Mouse (Mus musculus) midbrain, embryonic 15.5 days (tissue): ENCODE data around the gene Zbtb7b. TPM values are rescaled to one million over a fixed set of nuclear protein-coding genes. Genes with fewer than 3 reads are reported as not detected.
A peak's percentile ranks its signal among the peaks of the same experiment; 100 is the strongest.

Experiments used
- ATAC-seq: fragments of 200-750 bp; cut with Nextera tagmentation; replicated peaks from 2 replicates; pipeline ENCODE4 v1.8.0; 2017; ENCODE audit warnings: moderate TSS enrichment
- H3K27ac ChIP-seq: fragments of 300-500 bp; sonication (generic); 2 replicates; pipeline ENCODE4 v1.5.1; 2015; ENCODE audit warnings: mild to moderate bottlenecking, inconsistent platforms
- H3K27me3 ChIP-seq: fragments of 300-500 bp; sonication (generic); replicated peaks from 2 replicates; pipeline ENCODE4 v1.6.1; 2015; ENCODE audit warnings: inconsistent platforms
- H3K36me3 ChIP-seq: fragments of 300-500 bp; sonication (generic); replicated peaks from 2 replicates; pipeline ENCODE4 v1.6.1; 2015; ENCODE audit warnings: inconsistent platforms
- H3K4me1 ChIP-seq: fragments of 300-500 bp; sonication (generic); 2 replicates; pipeline ENCODE4 v1.6.1; 2015; ENCODE audit warnings: inconsistent platforms
- H3K4me2 ChIP-seq: fragments of 300-500 bp; sonication (generic); 2 replicates; pipeline ENCODE4 v1.6.1; 2015; ENCODE audit warnings: inconsistent platforms, mild to moderate bottlenecking, moderate library complexity
- H3K4me3 ChIP-seq: fragments of 300-500 bp; sonication (generic); 2 replicates; pipeline ENCODE4 v1.5.1; 2015; ENCODE audit warnings: mild to moderate bottlenecking, inconsistent platforms
- H3K9ac ChIP-seq: fragments of 300-500 bp; sonication (generic); 2 replicates; pipeline ENCODE4 v1.6.1; 2015; ENCODE audit warnings: mild to moderate bottlenecking, inconsistent platforms
- H3K9me3 ChIP-seq: fragments of 300-500 bp; sonication (generic); 2 replicates; pipeline ENCODE4 v1.6.1; 2016; ENCODE audit warnings: inconsistent platforms
- WGBS: fragments of 180-500 bp; shearing (Covaris S2); methylation state at CpG from one replicate; pipeline ENCODE4 v1.1.7; 2015; ENCODE audit warnings: mixed read lengths; 5-methylcytosine and 5-hydroxymethylcytosine counted together
- polyA plus RNA-seq: library from polyadenylated mRNA; unstranded; fragments of >200 nt; fragmentation: Nextera tagmentation; extraction: Ambion mirVana; gene quantifications from 2 replicates; pipeline ENCODE4 v1.2.1, GENCODE M21; 2015

Gene Zbtb7b
- polyA plus RNA-seq, 1 experiment from 2014 or later: 0.59 TPM

GRCm38 (mm10) chr3:89333053-89333452 lies 61.5 kb downstream of the Zbtb7b start:
- H3K4me3 ChIP-seq: no peak overlapping the region
- H3K9ac ChIP-seq: no peak overlapping the region
- H3K27ac ChIP-seq: 0 out of 2 replicates have a peak overlapping the region, but pooled peaks have one; percentile 2
- WGBS: 55% methylated on average over 11 of the region's 11 CpGs
- H3K36me3 ChIP-seq: no peaks in the 10 kb centered on the region
- H3K4me2 ChIP-seq: no peak overlapping the region
- H3K9me3 ChIP-seq: no peaks in the 10 kb centered on the region
- H3K27me3 ChIP-seq: no peaks in the 10 kb centered on the region
- peaks cover 47% of the 10 kb centered on the region for H3K4me1 ChIP-seq
- no peak for ATAC-seq

GRCm38 (mm10) chr3:89332476-89332875 lies 62.1 kb downstream of the Zbtb7b start:
- no peaks in the 10 kb centered on the region for H3K27me3 ChIP-seq

GRCm38 (mm10) chr3:89332013-89332412 lies 62.6 kb downstream of the Zbtb7b start:
- Histone ChIP-seq H3K27me3 (no peaks in the 10 kb centered on the region), H3K9ac (no peak overlapping the region), H3K4me3 (no peak overlapping the region), H3K4me1 (peaks cover 42% of the 10 kb centered on the region), H3K36me3 (no peaks in the 10 kb centered on the region), H3K9me3 (no peaks in the 10 kb centered on the region), H3K27ac (peak overlapping the region; percentile 30; the same call in 1 of the 2 replicates), H3K4me2 (no peak overlapping the region)
- ATAC-seq: 0 out of 2 replicates have a peak, but pooled peaks have one; percentile 2
- WGBS: 22% methylated on average over 10 of the region's 10 CpGs

More at GRCm38 (mm10) chr3:89332476-89332875, 62.1 kb downstream of the Zbtb7b start:
- no peaks in the 10 kb centered on the region for H3K36me3 ChIP-seq
- H3K27ac ChIP-seq: peak overlapping the region; percentile 30; the same call in 1 of the 2 replicates
- peaks cover 46% of the 10 kb centered on the region for H3K4me1 ChIP-seq
- no peak overlapping the region for H3K4me2 ChIP-seq
- WGBS: 18% methylated on average over 12 of the region's 12 CpGs
- H3K4me3 ChIP-seq: no peak overlapping the region
- H3K9me3 ChIP-seq: no peaks in the 10 kb centered on the region
- peak; percentile 24 for ATAC-seq
- no peak overlapping the region for H3K9ac ChIP-seq

- no peak overlapping the region for H3K27ac ChIP-seq
- no peak for ATAC-seq
- no peak overlapping the region for H3K4me2 ChIP-seq
- H3K9me3 ChIP-seq: no peaks in the 10 kb centered on the region
- no peaks in the 10 kb centered on the region for H3K36me3 ChIP-seq
- H3K4me3 ChIP-seq: no peak overlapping the region
- H3K9ac ChIP-seq: no peak overlapping the region
- peaks cover 38% of the 10 kb centered on the region for H3K4me1 ChIP-seq
- no peaks in the 10 kb centered on the region for H3K27me3 ChIP-seq
- WGBS: 65% methylated on average over 13 of the region's 13 CpGs
Measured at GRCm38 (mm10) chr3:89331561-89331960, 63.0 kb downstream of the Zbtb7b start.

GRCm38 (mm10) chr3:89330948-89331347 lies 63.6 kb downstream of the Zbtb7b start:
- Histone ChIP-seq H3K9me3 (no peaks in the 10 kb centered on the region), H3K36me3 (no peaks in the 10 kb centered on the region), H3K4me3 (no peak overlapping the region), H3K9ac (no peak overlapping the region), H3K4me2 (no peak overlapping the region), H3K27ac (no peak overlapping the region), H3K4me1 (peaks cover 34% of the 10 kb centered on the region), H3K27me3 (no peaks in the 10 kb centered on the region)
- 19% methylated on average over 10 of the region's 10 CpGs for WGBS
- ATAC-seq: no peak

GRCm38 (mm10) chr3:89330346-89330745 lies 64.2 kb downstream of the Zbtb7b start:
- Histone ChIP-seq H3K9ac (no peak overlapping the region), H3K36me3 (no peaks in the 10 kb centered on the region), H3K4me3 (no peak overlapping the region), H3K9me3 (no peaks in the 10 kb centered on the region), H3K27me3 (no peaks in the 10 kb centered on the region), H3K4me2 (no peak overlapping the region), H3K27ac (no peak overlapping the region), H3K4me1 (peaks cover 34% of the 10 kb centered on the region)
- no peak for ATAC-seq
- WGBS: 34% methylated on average over 3 of the region's 3 CpGs

- Histone ChIP-seq H3K9me3 (no peaks in the 10 kb centered on the region), H3K9ac (no peak overlapping the region), H3K27me3 (no peaks in the 10 kb centered on the region), H3K36me3 (no peaks in the 10 kb centered on the region), H3K4me3 (no peak overlapping the region), H3K4me2 (no peak overlapping the region), H3K27ac (no peak overlapping the region), H3K4me1 (peaks cover 34% of the 10 kb centered on the region)
- no peak for ATAC-seq
- 13% methylated on average over 4 of the region's 4 CpGs for WGBS
Measured at GRCm38 (mm10) chr3:89328623-89329022, 66.0 kb downstream of the Zbtb7b start.

Other genes with a start within 250 kb of the Zbtb7b start
- gene Hcn3, start 234.6 kb downstream of the Zbtb7b start, polyA plus RNA-seq: 59.6 and 59.8 TPM in 2 replicates
- gene Clk2, start 230.0 kb downstream of the Zbtb7b start, polyA plus RNA-seq: 22.4 and 26.7 TPM in 2 replicates
- gene Scamp3, start 217.3 kb downstream of the Zbtb7b start, polyA plus RNA-seq: 144 and 146 TPM in 2 replicates
- gene Fam189b, start 211.6 kb downstream of the Zbtb7b start, polyA plus RNA-seq: 33.5 and 37.5 TPM in 2 replicates
- gene Gba, start 191.8 kb downstream of the Zbtb7b start, polyA plus RNA-seq: 50.3 and 51.0 TPM in 2 replicates
- 58.7 and 58.8 TPM in 2 replicates for gene Thbs3, start 179.6 kb downstream of the Zbtb7b start, polyA plus RNA-seq
- gene Mtx1, start 167.7 kb downstream of the Zbtb7b start, polyA plus RNA-seq: 159 and 161 TPM in 2 replicates
- gene Muc1, start 165.7 kb downstream of the Zbtb7b start, polyA plus RNA-seq: 0.93 and 1.3 TPM in 2 replicates
- gene Krtcap2, start 148.8 kb downstream of the Zbtb7b start, polyA plus RNA-seq: 177 and 185 TPM in 2 replicates
- 95.9 and 97.9 TPM in 2 replicates for gene Trim46, start 148.5 kb downstream of the Zbtb7b start, polyA plus RNA-seq
- 65.8 and 69.1 TPM in 2 replicates for gene Dpm3, start 135.4 kb downstream of the Zbtb7b start, polyA plus RNA-seq
- 31.4 and 37.5 TPM in 2 replicates for gene Slc50a1, start 124.2 kb downstream of the Zbtb7b start, polyA plus RNA-seq
- gene Efna1, start 113.6 kb downstream of the Zbtb7b start, polyA plus RNA-seq: 8.0 and 10.2 TPM in 2 replicates
- 40.5 and 43.0 TPM in 2 replicates for gene Efna3, start 71.8 kb downstream of the Zbtb7b start, polyA plus RNA-seq
- 4.3 and 5.8 TPM in 2 replicates for gene Efna4, start 56.7 kb downstream of the Zbtb7b start, polyA plus RNA-seq
- gene Adam15, start 44.8 kb downstream of the Zbtb7b start, polyA plus RNA-seq: 59.5 and 62.2 TPM in 2 replicates
- 0.14 and 0.17 TPM in 2 replicates for gene Dcst2, start 32.8 kb downstream of the Zbtb7b start, polyA plus RNA-seq
- 0.89 and 0.99 TPM in 2 replicates for gene Dcst1, start 29.5 kb downstream of the Zbtb7b start, polyA plus RNA-seq
- 0.22 and 2.3 TPM in 2 replicates for gene Lenep, start 8.0 kb upstream of the Zbtb7b start, polyA plus RNA-seq
- 35.9 and 36.5 TPM in 2 replicates for gene Flad1, start 17.1 kb upstream of the Zbtb7b start, polyA plus RNA-seq
- gene Cks1b, start 23.6 kb upstream of the Zbtb7b start, polyA plus RNA-seq: 86.7 and 91.2 TPM in 2 replicates
- gene Shc1, start 23.7 kb upstream of the Zbtb7b start, polyA plus RNA-seq: 17.2 and 19.8 TPM in 2 replicates
- 44.0 and 45.6 TPM in 2 replicates for gene Pygo2, start 35.4 kb upstream of the Zbtb7b start, polyA plus RNA-seq
- gene Pbxip1, start 41.9 kb upstream of the Zbtb7b start, polyA plus RNA-seq: 15.7 and 18.4 TPM in 2 replicates
- 123 and 132 TPM in 2 replicates for gene Pmvk, start 59.8 kb upstream of the Zbtb7b start, polyA plus RNA-seq
- 8.5 and 8.7 TPM in 2 replicates for gene Kcnn3, start 125.4 kb upstream of the Zbtb7b start, polyA plus RNA-seq